Mouse (Mus musculus) right cerebral cortex, adult 18-20 months (tissue): ENCODE measurements around the gene Myo1d.

Experiments
- DNase-seq: peaks from one replicate; pipeline ENCODE4 v3.0.0; 2022; ENCODE audit warnings: mixed read lengths

Gene Myo1d

DNA sequence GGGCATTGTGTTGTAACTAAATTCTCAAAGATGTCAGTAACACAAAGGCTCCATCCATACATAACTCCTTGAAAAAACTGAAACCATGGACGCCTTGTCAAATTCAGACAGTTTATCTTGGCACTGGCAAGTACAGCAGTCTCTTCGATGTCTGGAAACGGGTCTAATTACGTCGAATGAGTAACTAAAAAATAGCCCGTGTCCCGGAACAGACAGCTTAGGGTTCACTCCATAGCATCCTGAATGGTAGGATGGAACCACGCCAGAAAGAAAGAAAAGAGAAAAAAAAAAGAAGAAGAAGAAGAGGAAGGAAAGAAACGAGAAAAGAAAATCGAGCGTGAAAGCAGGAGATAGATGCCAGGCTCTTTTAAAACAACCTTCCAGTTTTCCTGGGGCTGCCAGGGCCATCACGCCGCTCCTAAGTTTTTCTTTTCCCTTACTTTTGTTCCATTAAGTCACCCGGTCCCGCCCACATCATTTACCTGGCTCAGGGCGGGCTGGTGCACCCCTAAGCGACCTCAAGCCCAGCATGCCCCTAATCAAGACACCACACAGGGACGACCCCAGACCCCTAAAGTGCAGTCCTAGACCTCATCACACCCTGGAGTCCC is 804 bp downstream of the Myo1d start:
- DNase-seq: no peak

DNA sequence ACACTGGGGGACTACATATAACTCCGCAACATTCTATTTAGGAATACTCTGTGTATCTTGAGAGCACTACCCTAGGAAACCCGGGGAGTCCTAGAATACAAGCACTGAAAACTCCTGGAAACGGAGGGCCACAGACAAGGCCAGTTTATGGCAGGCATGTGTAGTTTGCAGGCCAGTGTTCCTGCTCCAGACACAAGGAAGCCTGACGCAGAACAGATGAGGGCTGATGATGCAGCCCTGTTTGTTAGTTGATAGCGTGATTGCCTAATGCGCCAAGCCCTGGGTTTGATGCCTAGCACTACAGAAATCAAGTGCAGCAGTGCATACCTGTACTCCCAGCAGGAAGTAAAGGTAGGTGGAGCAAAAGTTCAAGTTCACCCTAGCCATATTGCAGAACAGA is 1.7 kb downstream of the Myo1d start:
- DNase-seq: no peak

DNA sequence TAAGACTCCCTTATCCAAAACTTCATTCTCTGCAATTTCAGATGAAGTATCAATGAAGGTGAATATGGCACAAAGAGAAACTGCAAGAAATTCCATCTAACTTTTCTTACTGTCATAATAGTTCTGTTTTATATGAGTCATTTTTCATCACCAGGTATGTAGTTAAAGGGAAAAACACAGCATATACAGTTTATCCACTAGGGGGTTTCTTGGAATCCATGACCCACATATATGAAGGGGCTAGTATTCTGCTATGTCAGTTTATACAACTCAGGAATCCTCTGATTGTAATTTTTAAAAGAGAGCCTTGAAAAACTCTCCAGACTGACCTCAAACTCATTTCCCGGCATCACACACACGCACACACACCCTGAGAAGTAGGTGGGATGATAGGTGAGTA is 2.1 kb downstream of the Myo1d start:
- DNase-seq: no peak

DNA sequence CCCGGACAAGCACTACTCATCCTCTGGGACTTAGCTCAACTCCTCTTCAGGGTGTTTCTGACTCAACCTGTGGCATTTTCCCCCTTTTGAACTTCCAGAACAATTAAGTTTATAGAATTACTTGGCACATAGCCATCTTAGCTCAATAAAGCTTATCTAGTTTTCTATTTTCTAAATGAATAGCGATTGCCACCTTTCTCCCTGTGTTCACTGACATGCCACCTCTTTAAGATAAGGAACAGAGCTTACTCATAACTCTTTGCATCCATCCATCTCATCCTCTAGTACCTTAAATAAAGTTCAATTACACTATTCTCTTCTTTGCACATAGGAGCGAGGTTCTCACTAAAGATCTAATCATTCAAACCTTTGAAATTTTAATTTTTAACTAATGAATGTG is 4.3 kb downstream of the Myo1d start:
- DNase-seq: no peak

DNA sequence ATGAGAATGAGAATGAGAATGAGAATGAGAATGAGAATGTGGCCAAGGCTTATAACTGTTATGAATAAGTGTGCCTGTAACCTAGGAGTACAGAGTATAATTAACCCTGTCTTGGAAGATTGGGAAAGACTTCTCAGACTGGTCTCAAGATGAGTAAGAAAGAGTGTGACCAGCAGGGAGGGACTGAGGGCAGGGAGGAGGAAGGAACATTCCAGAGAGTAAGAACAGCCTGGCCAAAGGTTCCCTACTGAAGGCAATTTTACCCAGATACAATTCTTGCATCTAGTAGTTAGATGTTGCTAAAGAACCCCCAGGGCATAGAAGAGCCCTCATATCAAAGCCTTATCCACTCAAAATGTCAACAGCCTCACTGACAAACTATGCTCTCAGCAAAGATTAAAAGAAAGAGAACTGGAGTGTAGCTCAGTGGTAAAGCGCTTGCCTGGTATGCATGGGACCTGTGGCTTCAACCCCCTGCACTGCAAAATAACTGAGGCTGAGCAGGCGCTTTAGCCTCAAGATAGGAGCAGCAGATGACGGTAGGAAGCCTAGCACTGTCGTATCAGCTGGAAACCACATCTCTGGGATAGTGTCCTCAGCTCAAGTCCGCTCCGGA is 7.1 kb downstream of the Myo1d start:
- no peak for DNase-seq

DNA sequence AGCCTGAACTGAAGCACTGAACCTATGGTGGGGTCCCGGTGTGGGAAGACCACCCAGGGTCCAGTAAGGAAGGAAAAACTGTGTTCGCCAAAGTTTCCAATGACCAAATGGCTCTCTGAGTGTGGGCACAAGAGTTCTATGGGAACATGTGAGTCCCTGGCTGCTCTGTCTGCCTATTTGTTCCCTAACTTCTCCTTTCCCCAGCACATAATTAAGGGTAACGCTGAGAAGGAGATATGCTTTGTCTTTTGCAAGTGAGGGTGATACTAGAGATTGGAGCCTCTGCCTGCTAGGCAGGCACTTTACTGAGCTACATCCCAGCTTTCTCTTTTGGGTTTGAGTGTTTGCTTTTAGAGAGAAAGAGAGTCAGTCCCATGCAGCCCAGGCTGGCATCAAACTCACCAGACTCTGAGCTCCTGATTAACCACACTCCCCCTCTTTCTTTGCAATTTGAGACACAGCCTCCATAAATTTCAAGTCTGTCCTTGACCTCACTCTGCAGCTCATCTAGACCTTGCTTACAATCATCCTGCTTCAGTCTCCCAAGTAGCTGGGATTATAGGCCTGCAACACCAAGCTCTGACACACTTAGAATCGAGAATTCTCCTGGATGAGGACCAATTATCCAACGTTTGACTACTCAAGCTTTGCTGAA is 8.1 kb downstream of the Myo1d start:
- no peak for DNase-seq

DNA sequence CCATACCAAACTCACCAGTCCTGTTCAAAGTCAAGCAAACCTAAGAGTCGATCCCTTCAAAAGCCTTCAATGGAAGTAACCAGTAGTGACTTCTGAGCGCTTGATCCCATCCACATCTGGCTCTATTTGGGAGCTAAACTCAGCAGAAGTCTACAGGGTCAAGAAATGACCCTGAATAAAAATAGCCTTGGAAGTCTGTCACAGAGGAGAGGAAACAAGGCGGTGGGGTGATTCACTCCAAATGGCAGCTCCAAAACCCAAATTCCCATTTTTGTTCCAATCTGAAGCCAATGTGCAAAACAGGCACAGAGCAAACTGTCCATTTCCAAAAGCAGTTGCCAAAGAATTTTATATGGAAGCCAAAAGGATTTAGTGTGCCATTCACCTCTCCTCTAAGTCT is 8.6 kb downstream of the Myo1d start:
- DNase-seq: no peak

DNA sequence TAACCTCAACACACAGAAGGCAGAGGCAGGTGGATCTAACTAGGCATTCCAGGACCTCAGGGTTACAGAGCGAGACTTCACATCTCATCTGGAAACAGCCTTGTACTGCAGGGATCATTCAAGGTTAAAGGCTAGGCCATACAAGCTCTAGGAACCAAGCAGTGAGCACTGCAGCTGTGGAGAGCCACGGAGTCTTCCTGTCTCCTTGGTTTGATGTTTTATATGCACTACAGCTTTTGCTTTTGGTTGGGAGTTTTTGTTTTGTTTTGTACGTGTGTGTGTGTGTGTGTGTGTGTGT is 12.6 kb downstream of the Myo1d start:
- DNase-seq: no peak

DNA sequence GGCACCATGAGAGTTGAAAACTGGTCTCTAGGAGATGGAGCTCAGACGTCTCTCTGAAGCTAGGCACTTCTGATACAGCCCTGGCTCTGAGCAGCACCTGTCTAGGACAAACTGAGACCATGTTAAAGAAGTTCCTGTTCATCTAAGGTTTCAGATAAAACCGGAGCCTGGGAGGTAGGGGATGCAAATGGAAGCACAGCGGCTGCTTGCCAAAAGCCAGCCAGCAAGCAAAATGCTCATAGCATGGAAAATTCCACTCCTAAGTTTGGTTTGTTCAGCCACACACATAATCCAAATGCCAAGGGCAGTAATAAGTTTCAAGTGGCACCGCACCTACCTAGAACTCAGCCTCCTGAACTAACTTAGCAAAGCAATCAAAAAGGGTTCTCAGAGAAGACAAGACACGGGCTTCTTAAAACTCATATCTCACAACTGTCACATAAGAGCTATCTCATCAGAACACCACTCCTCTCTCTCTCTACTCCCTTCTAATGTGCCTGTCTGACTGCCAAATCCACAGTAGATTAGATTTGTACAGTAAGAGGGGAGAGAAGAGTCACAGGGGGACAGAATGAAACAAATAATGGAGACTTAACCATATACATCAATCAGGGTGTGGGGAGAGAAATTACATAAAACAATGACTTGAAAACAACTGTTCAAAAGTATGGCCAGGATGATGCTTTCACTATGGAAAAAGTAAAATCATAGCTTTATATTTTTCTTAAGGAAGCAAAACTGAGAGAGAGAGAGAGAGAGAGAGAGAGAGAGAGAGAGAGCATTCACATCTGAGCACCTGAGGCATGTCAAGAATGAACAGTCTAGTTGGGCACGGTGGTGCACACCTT is 13.1 kb downstream of the Myo1d start:
- DNase-seq: no peak

DNA sequence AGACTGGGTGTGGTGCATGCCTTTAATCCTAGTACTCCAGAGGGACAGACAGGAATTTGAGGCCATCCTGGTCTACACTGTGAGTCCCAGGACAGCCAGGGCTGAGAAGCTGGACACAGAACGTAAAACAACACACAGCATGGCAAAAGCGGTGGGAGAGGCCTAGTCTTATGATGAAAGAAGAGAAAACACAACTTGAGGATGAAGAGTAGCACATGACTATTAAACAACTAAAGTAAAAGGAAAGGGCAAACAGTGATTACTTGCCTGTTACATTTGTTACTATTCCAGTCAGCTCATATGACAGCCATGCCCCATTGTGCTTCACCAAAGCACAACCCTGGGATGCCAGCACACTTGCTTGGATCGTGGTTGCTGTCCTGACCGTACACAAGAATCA is 13.8 kb downstream of the Myo1d start:
- no peak for DNase-seq

DNA sequence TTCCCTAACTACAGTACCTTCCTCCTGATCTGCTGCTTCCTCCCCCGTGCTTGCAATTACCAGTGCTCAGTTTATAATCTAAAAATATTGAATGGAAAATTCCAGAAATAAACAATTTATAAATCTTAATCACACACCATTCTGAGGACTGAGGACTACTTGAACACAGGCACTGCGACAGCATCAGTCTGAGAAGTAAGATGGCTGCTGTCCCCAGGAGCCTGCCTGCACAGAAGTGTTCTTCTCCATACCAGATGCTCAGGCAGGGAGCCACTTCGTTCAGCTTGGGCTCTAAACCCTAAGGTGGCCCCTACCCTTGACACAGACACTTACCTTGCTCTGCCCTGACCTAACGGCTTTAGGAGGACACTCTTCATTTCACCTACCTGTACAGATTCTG is 17.8 kb downstream of the Myo1d start:
- DNase-seq: no peak

DNA sequence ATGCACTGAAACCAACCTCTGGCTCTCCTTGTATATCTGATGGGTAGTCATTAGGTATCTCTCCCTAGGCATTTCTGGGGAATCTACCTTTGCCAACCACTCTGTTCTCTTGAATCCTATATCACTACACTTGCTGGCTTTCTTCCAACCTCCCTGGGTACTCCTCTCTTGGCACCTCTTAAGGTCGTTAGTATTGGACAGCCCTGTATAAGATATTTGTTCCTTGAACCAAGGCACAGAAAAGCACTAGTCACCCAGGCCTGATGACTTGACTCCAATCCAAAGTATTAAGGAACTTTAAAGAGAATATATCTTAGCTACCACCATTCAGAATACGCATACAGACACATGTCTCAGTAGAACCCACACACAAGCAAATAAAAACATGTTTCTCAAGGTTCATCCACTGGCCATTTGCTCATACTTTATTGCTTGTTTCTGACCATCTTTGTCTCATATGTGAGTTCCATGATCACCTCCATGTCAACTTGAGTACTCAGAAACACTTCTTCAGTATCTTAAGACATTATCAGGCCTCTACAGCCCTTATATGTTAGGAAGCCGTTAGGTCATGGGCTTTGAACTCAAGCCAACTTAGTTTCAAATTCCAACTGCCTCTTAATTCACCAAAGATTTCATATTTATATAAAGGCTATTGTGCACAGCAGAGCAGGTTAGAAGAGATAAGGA is 18.4 kb downstream of the Myo1d start:
- no peak for DNase-seq

DNA sequence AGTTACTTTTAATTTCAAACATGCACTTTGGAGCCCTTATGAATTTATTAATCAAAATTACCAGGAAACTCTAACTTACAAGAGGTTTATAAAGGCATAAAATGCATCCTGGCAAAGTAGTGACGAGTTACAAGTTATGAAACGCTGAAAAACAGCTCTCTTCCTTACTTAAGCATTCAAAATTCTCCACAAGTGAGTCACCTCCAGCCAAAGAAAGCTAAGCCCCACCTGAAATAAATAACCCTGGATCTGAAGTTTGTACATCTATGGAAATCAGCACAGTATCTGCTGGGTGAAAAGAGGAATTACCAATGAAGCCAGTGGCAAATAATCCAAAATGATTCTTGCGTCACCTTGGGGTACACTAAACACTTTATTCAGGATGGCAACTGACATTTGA is 20.8 kb downstream of the Myo1d start:
- no peak for DNase-seq

DNA sequence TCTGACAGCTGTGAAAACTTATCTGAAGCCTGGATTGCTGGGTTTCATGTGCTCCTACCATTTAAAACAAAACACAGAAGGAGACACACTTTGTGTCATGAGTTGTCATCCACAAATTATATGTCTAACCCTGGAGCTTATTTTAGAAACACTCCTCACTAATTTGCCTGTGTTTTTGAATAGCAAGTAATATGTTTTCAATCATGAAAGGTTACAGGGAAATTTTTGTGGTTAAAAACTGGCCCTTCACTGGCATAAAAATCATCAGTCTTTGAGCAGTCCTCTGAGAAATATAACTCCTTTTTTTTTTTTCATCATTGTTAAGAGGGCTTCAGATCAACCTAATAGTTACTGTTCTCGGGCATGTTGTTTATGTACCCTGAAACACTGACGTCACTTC is 25.6 kb downstream of the Myo1d start:
- no peak for DNase-seq

DNA sequence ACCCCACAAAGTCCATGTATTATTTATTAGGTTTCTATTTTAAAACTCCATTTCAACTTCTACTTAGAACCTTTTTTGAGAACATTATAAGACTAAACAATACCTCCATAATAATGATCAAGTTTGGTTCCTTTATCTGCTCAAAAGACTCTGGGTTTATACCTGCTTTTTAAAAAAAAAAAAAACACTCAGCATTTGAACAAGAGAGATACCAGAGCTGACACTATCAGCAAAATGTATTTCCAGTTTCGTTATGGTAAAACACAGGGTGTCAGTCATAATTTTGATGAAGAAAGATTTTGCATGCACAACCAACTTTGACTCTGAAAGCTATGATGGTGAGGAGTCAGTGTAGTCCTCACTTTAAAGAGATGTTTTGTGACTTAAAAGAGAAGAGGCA is 28.7 kb downstream of the Myo1d start:
- DNase-seq: no peak

DNA sequence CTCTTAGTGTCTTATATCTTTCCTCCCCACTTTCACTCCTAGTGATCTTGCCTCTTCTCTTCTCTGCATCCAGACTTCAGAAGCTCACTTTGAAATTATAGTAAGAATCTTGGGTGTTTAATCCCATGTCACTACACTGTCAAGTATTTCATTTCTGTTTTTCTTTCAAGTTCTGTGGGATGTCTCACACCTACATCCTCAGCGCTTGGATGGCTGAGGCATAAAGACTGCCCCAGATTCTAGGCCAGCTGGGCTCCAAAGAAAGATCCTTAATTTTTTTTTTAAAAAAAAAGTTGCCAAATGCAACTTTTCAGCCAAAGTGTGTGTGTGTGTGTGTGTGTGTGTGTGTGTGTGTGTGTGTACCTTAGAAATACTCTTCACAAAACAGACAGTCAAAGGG is 30.6 kb downstream of the Myo1d start:
- peak; percentile 14 for DNase-seq

DNA sequence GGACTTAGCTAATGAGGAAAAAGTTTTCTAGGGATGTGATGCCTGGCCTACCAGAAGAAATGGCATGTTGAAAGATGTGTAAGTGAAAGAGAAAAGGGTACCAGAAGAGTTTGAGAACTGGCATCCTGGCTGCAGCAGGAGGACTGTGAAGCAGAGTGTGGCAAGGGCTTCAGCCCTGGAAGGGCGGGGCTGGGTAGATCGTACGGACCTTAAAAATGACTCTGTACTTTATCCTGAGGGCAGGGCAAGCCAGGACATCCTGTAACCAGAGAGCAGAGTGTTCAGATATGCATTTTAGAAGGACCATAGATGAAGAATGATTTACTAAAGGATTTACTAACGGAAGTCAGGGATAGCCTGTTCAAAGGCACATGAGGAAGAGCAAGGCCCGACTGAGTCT is 34.4 kb downstream of the Myo1d start:
- DNase-seq: no peak

DNA sequence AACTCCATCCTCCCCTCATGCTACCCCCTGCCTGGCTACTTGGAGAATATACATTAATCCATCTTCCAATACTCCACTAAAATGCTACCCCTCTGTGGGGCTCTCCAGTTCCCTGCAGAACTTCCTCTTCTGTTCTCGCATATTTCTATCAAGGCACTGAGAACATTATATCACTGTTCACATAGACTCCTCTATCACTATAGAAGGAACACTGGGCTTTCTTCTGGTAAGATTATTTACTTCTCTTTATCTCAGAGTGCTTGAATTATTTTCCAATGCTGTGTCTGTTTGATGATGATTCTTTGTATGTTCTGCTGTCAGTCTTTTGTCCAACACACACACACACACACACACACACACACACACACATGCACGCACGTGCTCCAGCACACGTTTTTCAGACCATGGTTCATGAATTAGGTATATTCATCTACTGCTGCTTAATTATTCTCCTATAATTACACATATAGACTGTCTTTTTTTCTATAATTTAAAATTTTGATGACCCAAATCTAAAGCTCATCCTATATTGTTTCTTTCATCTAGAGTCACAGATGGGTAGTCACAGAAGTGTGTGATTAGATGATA is 35.9 kb downstream of the Myo1d start:
- no peak for DNase-seq

DNA sequence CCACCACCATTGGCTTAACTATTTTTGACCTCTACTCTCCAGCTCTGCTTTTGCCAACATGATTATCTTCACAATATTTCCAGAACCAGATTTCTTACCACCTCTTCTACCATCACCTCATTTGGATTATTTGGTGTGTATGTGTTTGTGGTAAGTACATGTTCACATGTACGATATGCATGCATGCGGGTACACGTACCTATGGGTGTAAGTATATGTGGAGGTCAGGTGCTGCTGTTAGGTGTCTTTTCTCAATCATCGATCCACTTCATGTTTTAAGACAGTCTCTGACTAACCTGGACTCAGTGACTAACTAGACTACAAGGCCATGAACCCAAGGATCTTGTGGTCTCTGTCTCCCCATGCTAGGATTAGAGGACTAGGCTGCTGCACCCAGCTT is 37.4 kb downstream of the Myo1d start:
- no peak for DNase-seq

DNA sequence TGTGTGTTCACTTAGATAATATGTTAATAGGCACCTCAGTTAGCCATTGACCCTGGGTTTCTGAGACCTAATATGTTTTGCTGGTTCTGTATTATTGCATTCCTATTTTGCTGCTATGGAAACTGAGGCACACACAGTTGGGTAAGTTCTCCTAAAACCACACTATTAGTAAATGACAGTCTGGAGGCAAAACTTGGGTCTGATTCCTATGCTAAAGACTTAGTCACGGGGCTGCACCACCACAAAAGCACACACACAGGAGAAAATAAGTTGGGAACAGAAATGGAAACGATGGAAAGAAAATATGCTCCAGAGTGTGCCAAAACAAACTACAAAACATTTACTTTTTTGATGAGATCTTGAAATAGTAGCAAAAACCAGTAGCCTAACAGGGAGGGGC is 45.1 kb downstream of the Myo1d start:
- DNase-seq: no peak

DNA sequence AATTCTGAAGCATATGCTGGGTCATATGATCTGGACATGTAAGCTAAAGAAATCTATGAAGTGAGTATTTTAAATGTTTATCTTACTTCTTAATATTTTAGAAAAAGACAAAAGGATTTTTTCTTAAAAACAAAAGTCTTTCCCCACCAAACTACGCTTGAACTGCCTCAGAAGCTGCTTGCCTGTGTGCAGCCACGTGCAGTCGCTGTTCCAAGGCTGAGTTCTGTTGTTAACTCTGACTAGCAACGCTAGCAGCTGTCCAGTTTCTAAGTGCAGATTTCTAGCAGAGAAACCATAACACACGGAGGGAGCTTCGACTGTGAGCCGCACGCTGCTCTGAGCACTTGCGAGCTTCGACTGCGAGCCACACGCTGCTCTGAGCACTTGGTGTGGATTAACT is 55.1 kb downstream of the Myo1d start:
- DNase-seq: peak; percentile 22

DNA sequence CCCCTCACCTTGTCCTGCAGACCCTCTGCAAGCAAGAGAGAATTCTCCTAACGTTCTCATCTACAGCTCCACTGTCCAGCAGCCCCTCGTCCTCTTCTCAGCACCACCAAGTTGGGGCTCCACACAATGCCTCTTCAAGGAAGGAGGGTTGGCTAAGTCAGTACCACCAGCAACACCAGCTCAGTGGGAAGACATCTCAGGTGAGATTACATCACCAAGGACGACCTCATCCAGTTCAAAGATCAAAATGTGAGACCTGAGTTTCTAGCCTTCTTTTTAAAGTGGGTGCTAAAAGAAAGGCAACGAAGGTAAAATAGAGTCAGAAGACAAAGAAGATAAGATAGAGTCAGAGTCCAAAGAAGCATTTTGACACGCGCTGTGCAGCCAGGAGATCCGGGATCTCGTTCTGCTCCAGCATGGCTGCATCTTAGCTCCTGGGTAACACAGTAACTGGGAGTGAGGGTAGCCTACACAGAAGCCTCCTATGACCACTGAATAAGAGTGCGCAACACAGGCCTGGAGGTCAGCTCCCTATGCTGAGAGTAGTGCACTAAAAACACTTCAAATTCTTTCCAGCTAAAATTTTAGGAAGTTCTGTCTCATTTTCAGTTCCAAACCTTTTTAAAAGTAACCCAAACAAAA is 56.3 kb downstream of the Myo1d start:
- no peak for DNase-seq

DNA sequence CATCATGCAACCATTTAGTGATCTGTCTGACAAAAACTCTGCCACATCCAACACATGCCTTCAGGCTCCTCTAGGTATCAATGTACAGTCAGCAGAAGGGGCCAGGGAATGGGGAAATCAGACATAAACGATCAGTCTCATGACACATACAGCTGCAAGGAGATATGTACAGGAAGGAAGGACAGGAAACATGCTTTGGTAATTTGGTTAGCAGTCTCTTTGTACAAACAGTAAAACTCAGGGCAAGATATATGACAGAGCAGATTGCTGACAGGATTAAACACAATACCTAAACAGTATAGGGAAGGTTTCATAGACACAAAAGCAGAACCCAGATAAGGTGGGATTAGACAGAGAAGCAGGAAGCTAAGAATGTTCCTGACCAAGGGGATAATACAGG is 60.8 kb downstream of the Myo1d start:
- no peak for DNase-seq
